Mouse (Mus musculus) 416B (cell line): ENCODE results near the gene Btbd2.

Source experiments
- DNase-seq: peaks from one replicate; pipeline ENCODE4 v3.0.0; 2011; ENCODE audit warnings: low read depth

The Btbd2 gene

DNA sequence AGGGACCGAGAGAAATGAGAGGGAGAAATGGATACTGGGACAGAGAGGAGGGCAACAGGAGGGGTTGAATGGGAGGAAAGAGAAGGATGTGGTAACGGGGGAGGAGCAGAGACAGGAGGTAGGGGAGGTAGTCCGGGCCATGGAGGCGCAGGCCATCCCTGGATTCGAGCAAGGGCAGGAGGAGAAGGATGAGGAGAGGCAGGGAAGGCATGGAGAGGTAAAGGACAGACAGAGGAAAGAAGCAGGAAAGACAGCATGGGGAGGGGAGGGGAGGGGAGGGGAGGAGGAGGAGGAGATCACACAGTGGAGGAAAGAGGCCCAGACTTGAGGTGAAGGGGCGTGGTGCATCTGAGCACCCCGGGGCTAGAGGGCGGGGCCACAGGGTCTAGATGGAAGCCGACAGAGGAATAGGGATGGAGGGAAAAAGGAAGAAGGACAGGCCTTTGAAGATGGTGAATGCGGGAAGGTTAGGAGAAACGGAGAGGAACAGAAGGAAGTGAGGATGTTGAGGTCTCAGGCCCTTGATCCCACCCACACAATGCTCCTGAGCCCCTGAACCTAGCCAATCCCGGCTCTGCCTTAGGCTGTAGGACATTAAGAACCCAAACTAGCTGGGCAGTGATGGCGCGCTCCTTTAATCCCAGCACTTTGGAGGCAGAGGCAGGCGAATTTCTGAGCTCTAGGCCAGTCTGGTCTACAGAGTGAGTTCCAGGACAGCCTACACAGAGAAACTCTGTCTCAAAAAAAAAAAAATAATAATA, at the start of gene Btbd2:
Gene Btbd2, minus strand, starts transcription at position 209 of the 761 bp plus-strand sequence.
- no peak for DNase-seq

DNA sequence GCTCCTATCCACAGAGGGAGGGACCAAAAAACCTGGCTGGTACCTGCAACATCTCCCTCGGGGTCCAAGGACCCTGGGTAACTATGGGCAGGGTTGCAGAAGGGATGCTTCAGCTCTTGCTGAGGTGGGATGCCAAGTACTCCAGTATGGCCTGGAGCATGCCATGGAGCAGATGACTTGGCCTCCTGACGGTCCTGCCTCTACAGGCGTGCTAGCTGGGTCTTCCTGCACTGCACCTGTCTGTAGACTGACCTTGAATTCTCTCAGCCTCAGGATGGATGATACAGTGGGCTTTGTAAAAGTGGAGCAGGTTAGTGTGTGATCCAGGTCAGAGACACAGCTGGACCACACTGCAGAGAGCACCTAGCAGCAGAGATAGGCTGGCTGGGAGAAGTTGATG, 48.6 kb upstream of the Btbd2 start:
- DNase-seq = no peak

DNA sequence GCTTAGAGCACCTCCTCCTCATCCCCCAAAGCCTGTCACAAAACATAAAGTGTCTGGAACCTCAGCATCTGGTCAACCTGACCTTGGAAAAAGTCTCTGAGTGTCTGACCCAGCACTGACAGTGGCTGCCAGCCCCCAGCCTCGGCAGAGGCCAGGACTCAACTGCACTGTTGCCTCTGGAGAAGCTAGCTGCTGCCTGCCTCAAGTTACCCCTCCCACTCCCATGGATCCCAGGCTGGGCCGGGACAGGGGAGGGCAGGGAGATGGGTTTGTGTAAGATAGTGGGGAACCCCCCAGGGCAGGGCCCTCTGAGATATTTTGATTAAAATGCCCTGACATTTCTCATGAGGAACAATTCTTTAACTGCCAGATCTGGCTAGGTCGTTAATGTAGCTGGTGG, 48.2 kb upstream of the Btbd2 start:
- DNase-seq = no peak

DNA sequence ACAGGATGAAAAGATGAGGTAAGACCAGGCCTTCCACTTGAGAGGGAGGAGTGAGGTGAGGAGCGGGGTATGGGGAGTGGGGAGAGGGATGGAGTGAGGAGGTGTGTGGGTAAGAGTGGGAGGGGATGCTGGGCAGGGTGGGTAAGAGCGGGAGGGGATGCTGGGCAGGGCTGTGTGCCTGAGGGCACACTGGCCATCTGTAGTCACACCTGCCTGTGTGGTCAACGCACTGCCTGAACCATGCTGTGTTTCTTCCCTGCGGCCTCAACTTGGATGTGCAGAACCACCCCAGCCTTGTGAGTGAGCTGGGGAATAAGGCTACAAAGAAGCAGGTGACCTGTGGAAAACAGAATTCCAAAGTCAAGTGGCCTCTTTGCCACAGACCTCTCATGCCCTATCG, 47.5 kb upstream of the Btbd2 start:
- DNase-seq = no peak

DNA sequence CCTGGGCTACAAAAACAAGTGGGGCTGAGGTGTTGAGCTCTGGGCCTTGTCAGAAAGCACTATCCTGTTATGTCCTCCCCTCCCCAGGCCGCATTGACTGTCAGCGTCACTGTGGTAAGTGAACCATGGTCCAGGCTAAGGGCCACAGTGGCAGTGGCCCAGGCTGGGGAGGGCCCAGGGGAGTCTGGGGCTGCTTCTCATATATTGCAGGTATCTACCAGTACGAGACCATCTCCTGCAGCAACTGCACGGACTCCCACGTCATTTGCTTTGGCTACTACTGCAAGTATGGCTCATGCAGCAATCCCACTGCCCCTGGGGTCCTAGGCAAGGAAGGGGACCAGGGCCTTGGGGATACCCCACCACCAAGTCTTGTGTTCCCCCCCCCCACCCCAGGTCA, 46.8 kb upstream of the Btbd2 start:
- DNase-seq = no peak

DNA sequence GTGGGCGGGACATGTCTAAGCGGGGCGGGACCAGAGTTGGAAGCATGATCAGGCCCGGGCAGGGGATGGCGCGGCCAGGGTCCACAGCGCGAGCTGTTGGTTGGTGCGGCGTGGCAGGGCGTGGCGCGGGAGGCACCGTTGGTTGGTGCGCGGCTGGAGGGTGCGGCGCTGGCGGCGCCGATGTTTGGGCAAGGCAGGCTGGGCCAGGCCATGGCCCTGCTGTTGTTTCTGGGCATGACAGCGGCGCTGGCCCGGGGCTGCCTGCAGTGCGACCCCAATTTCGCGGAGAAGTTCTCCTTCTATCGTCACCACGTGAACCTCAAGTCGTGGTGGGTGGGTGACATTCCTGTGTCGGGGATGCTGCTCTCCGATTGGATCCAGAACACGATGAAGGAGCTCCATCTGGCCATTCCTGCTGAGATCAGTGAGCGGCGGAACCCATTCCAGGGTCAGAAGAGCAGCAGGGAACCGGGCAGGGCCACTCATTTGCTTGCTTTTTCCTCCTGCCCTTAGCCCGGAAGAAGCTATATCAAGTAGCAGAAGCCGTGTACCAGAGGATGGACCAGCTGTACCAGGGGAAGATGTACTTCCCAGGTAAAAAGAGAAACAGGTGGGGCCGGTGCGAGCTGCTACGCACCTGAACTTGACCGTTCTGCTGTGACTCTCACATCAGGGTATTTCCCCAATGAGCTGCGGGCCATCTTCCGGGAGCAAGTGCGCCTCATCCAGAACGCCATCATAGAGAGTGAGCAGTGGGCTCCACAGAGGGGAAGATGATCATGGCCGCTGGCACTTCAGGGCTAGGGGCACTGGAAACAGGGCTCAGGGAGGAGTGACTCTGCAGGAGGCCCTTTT, 45.9 kb upstream of the Btbd2 start:
- DNase-seq = peak; percentile 97

DNA sequence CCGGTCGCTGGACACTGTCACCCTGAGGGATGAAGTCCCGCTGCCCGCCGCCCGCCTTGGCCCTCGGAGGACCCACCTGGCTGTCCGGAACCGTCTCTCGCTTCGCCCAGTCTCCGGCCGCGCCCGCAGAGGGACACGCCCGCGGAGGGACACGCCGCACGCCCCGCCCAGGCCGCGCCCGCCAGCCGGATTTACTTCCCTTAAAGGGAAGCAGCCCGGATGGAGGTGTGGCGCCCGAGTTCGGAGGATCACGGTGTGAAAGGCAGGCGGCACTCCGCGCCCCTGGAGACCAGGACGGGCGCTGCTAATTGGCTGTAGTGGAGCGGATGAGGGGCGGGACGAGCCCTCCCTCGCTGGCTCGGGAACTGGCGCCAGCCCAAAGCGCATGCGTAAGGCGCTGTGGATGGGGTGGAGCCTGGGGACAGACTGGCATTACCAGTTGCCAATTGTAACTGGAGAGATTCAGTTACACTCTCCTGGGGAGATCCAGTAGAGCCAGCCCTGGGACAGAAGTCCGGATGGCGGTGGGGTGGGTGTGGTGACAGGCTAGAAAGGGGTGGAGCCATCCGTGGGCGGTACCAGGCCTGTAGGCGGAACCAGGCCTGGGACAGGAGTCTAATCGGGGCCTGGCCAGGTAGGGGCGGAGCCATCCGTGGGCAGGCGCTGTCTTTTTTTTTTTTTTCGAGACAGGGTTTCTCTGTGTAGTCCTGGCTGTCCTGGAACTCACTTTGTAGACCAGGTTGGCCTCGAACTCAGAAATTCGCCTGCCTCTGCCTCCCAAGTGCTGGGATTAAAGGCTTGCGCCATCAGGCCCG, 45.1 kb upstream of the Btbd2 start, which contains the start of the genes Mob3a and Izumo4:
Gene Mob3a, minus strand, starts transcription at position 257 of the 815 bp plus-strand sequence.
Gene Izumo4, plus strand, starts transcription at position 464 of the 815 bp plus-strand sequence.
- DNase-seq = peak; percentile 100

DNA sequence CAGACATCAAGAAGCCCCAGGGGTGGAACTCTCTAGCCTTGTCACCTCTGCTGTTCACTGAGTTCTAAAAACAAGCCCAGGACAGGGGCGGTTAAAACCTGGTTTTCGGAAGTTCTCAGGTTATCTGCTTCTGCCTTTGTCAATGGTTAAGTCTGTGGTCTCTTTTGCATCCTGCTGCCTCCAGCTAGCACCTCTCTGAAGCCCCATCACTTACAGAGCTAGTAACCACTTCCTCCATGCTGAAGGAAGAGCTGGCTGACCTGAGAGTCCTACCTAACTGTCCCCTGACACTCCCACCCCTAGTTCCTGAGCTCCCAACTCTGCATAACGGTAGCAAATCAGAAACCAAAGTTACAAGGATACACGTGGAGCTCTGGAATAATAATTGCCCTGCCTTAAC, 43.9 kb upstream of the Btbd2 start:
- DNase-seq = peak; percentile 91

DNA sequence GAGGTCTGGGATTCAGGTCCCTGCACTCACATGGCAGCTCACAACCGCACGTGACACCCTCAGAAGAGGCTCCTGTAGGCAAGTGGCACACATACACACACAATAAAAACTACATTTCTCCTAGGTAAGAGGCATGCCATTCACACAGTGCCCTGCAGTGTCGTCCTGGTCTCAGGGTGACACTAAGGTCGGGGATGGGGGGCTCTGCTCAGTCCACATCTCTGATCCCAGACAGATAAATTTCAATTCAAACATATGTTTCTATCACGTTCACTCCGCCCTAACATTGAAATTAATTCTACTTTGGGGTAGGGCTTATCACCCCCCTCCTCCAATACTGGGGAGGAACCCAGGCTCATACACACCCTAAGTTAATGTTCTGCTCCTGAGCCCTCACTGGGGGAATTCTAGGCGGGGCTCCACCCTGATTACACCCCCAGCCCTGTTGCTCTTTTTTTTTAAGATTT, 43.2 kb upstream of the Btbd2 start:
- no peak for DNase-seq

DNA sequence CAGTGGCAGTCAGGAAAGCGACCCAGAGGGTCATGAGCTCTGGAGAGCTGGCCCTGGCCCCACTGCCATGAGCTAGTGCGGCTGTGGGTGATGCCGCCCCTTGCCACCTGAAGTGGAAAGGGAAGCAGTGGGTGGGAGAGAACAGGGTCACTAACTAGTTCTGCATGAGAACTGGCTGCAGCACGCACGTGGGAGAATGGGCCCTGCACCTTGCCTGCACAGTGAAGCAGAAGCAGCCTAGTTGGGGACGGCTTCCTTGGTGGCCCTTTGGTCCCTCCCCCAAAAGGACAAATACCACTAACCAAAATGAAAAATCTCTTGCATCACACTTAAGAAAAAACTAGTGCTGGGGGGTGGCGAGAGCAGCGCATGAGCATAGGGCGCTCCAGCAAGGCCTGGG, 41.7 kb upstream of the Btbd2 start:
- peak; percentile 12 for DNase-seq

DNA sequence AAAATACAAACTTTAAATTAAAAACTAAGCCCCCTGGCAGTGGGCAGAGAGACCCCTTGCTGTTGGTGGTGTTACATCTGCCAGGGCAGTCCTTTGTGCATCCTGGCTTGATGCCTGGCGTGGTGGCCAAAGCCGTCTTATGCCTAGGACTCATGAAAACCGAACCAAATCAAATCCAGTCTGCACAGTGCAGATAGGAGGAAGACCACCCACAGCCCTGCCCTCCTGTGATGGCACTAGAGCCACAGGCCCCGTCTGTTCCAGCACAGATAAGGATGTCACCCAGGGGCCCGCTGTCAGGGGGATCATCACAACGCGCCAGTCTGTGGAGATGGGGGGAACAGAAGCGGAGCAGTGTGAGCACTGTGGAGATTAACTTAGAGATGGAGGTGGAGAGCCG, 40.9 kb upstream of the Btbd2 start:
- DNase-seq = peak; percentile 66

DNA sequence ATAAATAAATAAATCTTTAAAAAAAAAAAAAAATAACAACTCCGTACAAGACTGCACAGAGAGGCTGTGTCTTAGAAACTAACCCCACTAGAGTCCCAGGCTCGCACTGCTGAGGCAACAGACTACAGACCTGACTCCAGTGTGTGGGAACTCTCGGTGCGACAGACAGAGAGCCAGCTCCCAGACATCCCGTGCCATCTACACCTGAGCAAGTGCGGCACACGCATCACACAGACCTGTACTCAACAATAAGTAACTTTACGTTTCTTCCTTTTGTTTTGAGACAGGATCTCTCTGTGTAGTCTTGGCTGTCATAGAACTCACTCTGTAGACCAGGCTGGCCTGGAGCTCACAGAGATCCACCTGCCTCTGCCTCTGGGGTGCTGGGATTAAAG, 40.5 kb upstream of the Btbd2 start:
- DNase-seq = peak; percentile 7

DNA sequence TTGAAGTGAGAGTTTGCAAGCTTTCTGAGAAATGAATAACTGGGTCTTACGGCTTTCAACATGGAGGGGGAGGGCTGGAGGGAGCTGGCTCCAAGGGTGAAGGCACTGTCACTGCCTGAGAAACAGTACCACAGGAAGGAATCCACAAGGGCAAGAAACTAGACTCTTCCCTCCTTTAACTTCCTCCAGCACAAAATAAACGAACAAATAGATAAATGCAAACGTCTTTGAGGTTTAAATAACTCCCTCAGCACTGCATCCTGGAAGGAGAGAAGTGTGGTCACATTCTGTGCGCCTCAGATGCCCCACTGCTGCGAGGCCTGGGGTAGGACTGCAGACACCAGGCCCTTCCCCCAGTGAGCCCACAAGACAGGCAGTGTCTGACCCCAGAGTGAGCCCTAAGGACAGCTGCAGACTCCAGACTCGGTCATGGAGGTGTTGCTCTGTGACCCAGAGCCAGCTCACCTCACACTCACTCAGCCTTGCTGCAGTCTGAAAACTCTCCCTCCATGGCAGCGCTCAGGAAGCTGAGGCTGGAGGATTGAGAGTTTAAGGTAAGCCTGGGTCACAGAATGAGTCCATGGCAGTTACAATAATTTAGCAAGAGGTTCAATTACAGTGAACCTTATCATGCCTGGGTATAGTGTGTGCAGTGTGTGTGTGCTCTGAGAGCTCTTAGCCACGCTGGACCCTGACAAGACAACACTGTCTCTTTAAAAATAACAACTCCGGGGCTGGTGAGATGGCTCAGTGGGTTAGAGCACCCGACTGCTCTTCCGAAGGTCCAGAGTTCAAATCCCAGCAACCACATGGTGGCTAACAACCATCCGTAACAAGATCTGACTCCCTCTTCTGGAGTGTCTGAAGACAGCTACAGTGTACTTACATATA, 39.9 kb upstream of the Btbd2 start:
- DNase-seq = peak; percentile 70

DNA sequence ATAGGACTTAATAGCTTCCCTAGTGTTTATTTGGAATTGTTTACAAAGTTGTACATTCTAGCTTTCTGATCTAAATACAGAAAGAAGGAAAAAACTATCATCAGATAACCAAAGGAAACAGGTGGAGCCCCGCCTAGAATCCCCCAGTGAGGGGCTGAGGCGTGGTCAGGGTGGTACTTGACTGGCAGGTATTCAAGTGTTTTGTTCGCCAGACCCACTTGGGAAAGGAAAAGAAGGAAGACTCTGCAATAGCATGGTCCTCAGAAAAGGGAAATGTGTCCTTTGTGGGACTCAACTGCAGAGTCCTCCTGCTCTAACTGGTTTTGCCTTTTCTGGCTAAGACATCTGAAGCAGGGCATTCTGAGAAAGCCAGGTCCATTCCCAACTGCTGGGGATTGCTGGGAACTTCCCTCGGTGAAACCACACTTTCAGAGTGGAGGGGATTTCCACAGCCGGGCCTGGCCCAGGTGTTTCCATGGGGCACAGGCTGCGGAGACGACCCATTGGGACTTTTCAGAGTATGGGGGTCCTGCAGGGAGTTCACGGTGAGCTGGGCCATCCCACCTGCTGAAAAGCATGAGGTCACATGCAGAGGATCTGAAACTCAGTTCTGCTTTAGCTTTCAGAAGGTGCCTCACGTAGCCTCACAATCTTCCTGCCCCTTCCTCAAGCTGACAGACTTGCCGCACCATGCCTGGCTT, 39.1 kb upstream of the Btbd2 start:
- DNase-seq = no peak

DNA sequence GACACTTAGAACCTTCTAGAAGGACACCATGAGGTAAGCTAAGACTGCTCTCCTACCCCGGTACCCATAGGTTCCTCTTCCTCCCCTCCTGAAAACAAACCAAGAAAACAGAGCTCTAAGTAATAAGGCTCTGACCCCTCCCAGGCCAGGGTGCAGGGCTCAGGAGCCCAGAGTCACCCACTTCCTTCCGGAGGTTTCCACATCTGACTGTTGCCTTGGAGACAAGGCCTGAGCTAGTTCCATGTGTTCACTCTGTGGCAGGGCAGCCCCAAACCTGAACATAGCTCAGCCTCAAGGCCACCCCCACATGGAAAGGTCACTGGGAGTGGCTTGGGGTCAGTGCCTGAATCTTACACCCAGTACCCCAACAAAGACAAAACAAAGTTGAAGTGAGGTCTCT, 38.3 kb upstream of the Btbd2 start:
- DNase-seq = peak; percentile 99

DNA sequence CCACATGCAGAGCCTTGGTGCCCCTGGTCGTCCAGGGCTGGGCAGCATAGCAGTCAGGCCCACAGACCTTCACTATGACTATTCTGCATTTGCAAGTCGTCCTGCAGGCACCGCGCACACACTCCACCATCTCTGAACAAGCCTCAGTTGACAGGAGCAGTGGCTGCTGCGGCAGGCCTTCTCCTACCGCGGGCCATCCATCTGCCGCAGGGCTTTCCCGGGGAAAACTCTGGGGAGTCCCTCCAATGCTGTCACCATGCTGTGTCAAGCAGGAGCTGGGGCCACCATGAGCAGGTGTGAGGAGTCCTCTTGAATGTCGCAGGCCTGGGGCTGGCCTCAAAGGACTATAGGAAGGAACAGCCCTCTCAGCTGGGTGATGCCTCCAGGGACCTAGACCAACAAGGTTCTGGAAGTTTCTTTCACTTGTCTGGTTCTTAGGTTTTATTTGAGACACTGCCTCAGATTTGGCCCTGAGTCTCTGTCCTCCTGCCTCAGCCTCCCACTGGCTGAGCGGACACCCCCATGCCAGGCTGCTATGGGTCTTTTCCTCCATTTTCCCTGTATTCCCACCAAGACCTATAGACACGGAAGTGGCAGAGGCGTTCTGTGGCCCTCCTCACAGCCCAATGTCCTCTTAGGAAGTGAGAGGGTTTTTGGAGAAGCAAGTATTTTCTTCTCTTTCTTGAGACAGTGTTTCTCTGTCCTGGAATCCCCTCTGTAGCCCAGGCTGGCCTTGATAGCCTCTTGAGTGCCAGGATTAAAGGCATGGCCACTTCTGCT, 37.5 kb upstream of the Btbd2 start:
- no peak for DNase-seq

DNA sequence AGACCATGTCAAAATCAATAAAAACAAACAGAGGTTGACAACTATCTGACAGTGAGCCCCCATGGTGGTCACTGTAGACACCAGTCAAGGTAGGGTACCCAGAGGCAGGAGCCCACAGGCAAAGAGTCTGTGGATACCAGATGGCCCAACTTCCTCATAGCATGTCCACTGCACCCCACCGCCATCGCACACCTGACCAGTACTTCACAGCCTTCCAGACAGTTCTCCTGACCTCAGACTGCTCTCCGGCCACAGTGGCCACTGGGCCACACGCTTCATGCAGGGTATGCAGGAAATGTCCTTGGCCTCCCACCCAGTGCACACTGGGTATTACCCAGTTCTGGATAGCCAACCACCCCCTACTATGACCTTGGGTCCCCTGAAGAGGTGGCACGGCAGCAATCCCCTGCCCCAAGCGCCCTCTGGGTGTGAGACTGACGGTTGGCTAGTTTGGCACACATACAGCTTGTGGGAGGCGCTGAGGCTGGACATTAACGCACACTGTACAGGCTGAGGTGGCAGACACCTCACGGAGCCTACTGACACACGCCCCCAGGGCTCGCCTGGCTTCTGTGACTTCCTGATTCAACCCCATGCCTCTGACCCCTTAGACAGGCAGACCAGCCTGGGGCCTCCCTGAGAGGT, 36.7 kb upstream of the Btbd2 start:
- DNase-seq = peak; percentile 37

DNA sequence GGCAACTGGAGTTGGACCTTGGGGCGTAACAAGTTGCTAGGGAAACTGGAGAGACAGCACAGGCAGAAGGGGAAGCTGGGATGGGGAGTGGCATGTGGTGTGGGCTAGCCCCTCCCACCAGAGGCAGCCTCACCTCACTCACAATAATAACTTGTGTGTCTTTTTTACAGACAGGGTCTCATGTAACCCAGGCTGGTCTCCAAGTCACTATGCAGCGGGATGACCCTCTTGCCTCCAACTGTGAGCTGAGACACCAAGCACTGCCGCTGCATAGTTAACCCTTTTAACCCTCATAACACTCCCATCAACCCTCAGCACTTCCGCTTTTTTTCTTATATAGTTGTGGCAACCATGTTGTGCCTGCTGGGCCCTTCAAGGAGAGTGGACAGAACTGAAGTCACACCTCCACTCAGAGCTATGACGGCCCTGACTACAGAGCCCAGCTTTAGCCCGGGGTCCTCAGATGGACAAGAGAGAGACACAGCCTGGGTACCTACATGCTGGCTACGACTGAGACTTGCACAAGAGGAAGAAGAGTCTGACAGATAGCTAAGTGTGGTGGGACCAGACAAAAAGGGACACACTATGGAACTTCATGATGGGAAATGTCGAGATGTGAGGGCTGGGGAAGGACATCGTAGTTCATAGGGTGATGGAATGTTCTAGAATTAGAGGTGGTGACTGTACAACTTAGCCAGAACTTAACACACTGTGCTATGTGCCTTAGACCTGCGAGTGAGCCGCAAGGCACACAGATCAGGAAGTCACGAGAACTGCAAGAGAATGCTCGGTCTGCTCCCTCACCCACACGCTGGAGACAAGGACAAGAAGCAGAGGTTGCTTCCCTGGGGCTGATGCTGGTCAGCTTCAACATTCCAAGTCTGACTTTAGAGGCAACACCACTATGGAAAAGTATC, 35.6 kb upstream of the Btbd2 start:
- DNase-seq = peak; percentile 61
